Mouse (Mus musculus): ENCODE measurements around the gene Doc2a. TPM values are rescaled to one million over a fixed set of nuclear protein-coding genes. Genes with fewer than 3 reads are reported as not detected.

Doc2a gene
- polyA plus RNA-seq, 1 experiment from 2014 or later = 7.7 TPM

DNA sequence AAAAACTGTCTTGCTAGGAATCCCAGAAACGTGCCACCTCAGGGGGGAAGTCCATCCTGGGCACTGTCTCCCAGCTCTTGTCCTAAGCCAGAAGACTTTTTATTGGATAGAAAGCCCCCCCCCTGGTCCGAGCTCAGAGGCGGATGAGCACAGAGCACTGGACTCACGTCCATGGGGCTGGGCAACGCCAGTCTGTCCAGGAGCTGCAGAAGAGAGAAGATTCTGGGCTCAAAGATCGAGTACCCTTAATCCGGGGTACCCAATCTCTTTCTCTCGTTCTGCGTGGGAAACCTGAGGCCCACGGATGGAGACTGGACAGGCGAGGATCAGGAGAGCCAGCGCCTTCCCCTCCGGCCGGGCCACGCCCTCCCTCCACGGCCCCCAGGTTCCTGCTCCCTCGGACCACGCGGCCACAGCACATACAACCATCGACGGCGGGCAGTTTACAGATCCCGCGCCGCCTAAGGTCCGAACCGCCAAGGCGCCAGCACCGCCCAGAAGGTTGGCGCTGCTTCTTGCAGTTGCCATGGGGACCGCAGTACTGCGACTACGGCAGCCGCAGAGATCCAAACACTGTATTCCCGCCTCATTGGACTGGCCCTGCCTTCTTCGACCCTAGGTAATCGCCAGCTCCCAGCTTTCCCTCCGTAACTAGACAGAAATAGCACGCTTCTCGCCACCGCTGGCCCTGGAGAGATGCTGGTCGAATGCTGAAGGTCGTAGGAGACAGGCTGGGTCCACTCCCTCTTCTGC is 38.3 kb upstream of the Doc2a start:
- H3K9ac ChIP-seq (ENCODE audit: low read depth, low read length) = peak overlapping the region; percentile 46
- peaks cover 8% of the 10 kb centered on the region for H3K4me1 ChIP-seq (replicated peaks; ENCODE audit: insufficient read depth, low read length)
- DNase-seq (ENCODE audit: low spot score) (peak; percentile 97), ATAC-seq (replicated peaks; ENCODE audit: low FRiP score, low read depth) (peak; percentile 90)
- under 1% methylated on average over 43 of the region's 43 CpGs for WGBS
- H3K9me3 ChIP-seq (replicated peaks; ENCODE audit: low read length) = no peaks in the 10 kb centered on the region
- no peaks in the 10 kb centered on the region for H3K27me3 ChIP-seq (ENCODE audit: insufficient read depth, low read length)
- H3K4me3 ChIP-seq (replicated peaks; ENCODE audit: low read depth, low read length) = peak overlapping the region; percentile 58
- H3K36me3 ChIP-seq (ENCODE audit: insufficient read depth, low read length) = no peaks in the 10 kb centered on the region
- peak overlapping the region; percentile 70 for H3K4me2 ChIP-seq (ENCODE audit: low read length)
- H3K27ac ChIP-seq = peak overlapping the region; percentile 14; the same call in 1 of the 2 replicates
- peak; percentile 13; the same call in 1 of the 2 replicates for TF ChIP-seq CTCF (IDR thresholded peaks at IDR 0.05; ENCODE audit: low read depth)

DNA sequence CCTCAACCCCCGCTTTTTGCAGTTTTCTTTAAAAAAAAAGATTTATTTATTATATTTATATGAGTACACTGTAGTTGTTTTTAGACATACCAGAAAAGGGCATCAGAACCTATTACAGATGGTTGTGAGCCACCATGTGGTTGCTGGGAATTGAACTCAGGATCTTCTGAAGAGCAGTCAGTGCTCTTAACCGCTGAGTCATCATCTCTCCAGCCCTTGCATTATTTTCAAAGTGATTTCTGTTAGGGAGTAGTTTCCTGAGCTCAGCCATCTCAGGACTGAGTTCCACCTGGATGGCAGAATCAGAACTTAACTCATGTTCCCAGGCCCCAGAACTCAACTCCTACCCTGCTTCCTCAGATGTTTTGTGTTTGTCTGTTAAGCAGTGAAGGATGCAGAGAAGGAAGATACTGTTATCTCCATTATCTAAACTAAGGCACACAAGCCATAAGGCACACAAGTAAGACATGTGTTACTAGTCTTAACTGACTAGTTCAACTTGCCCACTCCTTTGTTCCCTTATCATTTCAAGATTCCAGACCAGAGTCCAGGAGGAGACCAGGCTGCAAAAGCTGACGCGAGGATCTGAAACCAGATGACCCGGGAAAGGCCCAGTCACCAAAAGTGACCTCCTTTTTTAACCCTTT is 37.4 kb upstream of the Doc2a start:
- peaks cover 8% of the 10 kb centered on the region for H3K4me1 ChIP-seq (replicated peaks; ENCODE audit: insufficient read depth, low read length)
- TF ChIP-seq CTCF (IDR thresholded peaks at IDR 0.05; ENCODE audit: low read depth) = no peak
- DNase-seq (ENCODE audit: low spot score) (no peak), ATAC-seq (replicated peaks; ENCODE audit: low FRiP score, low read depth) (no peak)
- H3K4me2 ChIP-seq (ENCODE audit: low read length) = peak overlapping the region; percentile 70; the same call in 1 of the 2 replicates
- no peak overlapping the region for H3K27ac ChIP-seq
- no peak overlapping the region for H3K9ac ChIP-seq (ENCODE audit: low read depth, low read length)
- 48% methylated on average over 5 of the region's 5 CpGs for WGBS
- no peaks in the 10 kb centered on the region for H3K27me3 ChIP-seq (ENCODE audit: insufficient read depth, low read length)
- no peaks in the 10 kb centered on the region for H3K9me3 ChIP-seq (replicated peaks; ENCODE audit: low read length)
- H3K4me3 ChIP-seq (replicated peaks; ENCODE audit: low read depth, low read length) = no peak overlapping the region
- no peaks in the 10 kb centered on the region for H3K36me3 ChIP-seq (ENCODE audit: insufficient read depth, low read length)

DNA sequence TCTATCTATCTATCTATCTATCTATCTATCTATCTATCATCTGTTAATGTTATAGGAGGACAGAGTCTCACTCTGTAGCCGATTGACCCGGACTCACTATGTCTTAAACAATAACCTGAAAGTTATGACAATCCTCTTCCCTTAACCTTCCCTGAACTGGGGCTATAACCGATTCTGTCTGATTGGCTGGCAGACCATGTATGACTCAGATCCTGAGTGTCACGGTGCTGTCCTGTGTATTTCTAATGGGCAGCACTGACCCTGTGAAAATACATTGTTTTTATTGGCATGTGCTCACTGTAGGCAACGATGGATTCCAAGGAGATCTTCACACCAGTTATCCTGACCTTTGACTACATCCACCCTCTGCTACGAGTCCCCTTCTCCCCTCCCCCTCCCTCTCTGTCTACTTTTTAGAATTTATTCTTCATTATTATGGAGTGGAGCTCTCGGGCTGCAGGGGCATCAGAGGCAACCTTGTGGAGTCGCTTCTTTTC is 31.4 kb upstream of the Doc2a start:
- Histone ChIP-seq H3K9ac (ENCODE audit: low read depth, low read length) (no peak overlapping the region), H3K36me3 (ENCODE audit: insufficient read depth, low read length) (no peaks in the 10 kb centered on the region), H3K4me3 (replicated peaks; ENCODE audit: low read depth, low read length) (no peak overlapping the region), H3K27ac (no peak overlapping the region), H3K27me3 (ENCODE audit: insufficient read depth, low read length) (no peaks in the 10 kb centered on the region), H3K4me2 (ENCODE audit: low read length) (no peak overlapping the region), H3K9me3 (replicated peaks; ENCODE audit: low read length) (no peaks in the 10 kb centered on the region), H3K4me1 (replicated peaks; ENCODE audit: insufficient read depth, low read length) (no peaks in the 10 kb centered on the region)
- WGBS = 54% methylated on average over 8 of the region's 8 CpGs
- DNase-seq (ENCODE audit: low spot score) (no peak), ATAC-seq (replicated peaks; ENCODE audit: low FRiP score, low read depth) (no peak)
- no peak for TF ChIP-seq CTCF (IDR thresholded peaks at IDR 0.05; ENCODE audit: low read depth)

DNA sequence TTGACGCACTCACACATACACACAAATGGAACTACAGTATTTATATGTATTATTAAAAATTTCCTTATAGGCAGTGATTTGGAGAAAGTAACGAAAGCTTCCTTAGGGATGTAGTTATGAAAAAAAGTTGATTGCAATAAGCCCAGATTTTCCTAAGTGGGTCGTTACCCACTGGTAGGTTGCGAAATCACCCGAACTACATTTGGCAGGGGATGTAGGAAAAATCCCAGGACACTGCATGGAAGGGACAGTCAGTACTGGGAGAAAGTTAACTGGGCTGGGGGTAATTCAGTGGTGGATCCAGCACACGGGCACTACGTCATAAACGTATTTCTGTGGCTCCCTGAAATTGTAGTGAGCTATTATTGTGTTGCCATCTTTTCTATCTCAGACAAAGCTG is 30.7 kb upstream of the Doc2a start:
- no peaks in the 10 kb centered on the region for H3K27me3 ChIP-seq (ENCODE audit: insufficient read depth, low read length)
- WGBS = 86% methylated on average over 8 of the region's 8 CpGs
- no peak for TF ChIP-seq CTCF (IDR thresholded peaks at IDR 0.05; ENCODE audit: low read depth)
- DNase-seq (ENCODE audit: low spot score) (no peak), ATAC-seq (replicated peaks; ENCODE audit: low FRiP score, low read depth) (no peak)
- no peaks in the 10 kb centered on the region for H3K36me3 ChIP-seq (ENCODE audit: insufficient read depth, low read length)
- H3K4me2 ChIP-seq (ENCODE audit: low read length) = no peak overlapping the region
- H3K9ac ChIP-seq (ENCODE audit: low read depth, low read length) = no peak overlapping the region
- H3K9me3 ChIP-seq (replicated peaks; ENCODE audit: low read length) = no peaks in the 10 kb centered on the region
- H3K4me1 ChIP-seq (replicated peaks; ENCODE audit: insufficient read depth, low read length) = no peaks in the 10 kb centered on the region
- no peak overlapping the region for H3K27ac ChIP-seq
- no peak overlapping the region for H3K4me3 ChIP-seq (replicated peaks; ENCODE audit: low read depth, low read length)

DNA sequence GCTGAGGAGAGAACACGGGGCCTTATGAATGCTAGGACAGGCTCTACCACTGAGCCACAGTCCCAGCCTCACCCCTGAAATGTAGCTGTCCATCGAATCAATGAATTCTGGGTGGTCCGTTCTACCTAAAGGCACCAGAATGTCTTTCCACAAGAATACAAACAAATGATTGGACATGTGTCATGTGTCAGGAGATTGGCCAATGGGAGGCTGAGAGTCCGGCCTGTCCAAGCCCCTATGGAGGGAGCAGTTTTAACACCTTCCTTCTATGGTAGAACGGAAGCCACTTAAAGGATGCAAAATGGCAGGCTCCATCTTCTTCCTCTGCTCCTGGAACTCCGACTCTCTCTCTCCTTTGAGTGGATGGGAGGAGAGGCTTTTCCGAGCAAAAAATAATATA is 29.6 kb upstream of the Doc2a start:
- ATAC-seq (replicated peaks; ENCODE audit: low FRiP score, low read depth) (no peak), DNase-seq (ENCODE audit: low spot score) (no peak)
- no peaks in the 10 kb centered on the region for H3K27me3 ChIP-seq (ENCODE audit: insufficient read depth, low read length)
- H3K4me2 ChIP-seq (ENCODE audit: low read length) = no peak overlapping the region
- no peaks in the 10 kb centered on the region for H3K4me1 ChIP-seq (replicated peaks; ENCODE audit: insufficient read depth, low read length)
- no peak overlapping the region for H3K9ac ChIP-seq (ENCODE audit: low read depth, low read length)
- no peak for TF ChIP-seq CTCF (IDR thresholded peaks at IDR 0.05; ENCODE audit: low read depth)
- no peak overlapping the region for H3K4me3 ChIP-seq (replicated peaks; ENCODE audit: low read depth, low read length)
- H3K27ac ChIP-seq = no peak overlapping the region
- H3K9me3 ChIP-seq (replicated peaks; ENCODE audit: low read length) = no peaks in the 10 kb centered on the region
- H3K36me3 ChIP-seq (ENCODE audit: insufficient read depth, low read length) = no peaks in the 10 kb centered on the region
- 81% methylated on average over 7 of the region's 7 CpGs for WGBS

DNA sequence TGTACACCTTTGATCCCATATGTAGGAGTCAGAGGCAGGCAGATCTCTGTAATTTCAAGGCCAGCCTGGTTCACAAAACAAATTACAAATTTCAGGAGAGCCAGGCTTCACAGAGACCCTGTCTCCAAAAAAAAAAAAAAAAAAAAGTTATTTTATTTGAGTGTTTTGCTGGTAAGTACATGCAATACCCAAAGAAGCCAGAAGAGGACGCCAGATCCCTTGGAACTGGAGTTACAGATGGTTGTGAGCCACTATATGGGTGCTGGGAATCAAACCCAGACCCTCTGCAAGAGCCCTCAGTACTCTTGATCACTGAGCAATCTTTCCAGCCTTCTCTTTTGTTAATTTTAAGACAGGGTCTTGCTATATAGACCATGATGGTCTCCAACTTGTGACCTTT is 28.4 kb upstream of the Doc2a start:
- no peak overlapping the region for H3K27ac ChIP-seq
- no peak overlapping the region for H3K4me3 ChIP-seq (replicated peaks; ENCODE audit: low read depth, low read length)
- peak; percentile 22; the same call in 1 of the 2 replicates for TF ChIP-seq CTCF (IDR thresholded peaks at IDR 0.05; ENCODE audit: low read depth)
- ATAC-seq (replicated peaks; ENCODE audit: low FRiP score, low read depth) = no peak
- peaks cover 4% of the 10 kb centered on the region; the same call in 1 of the 2 replicates for H3K4me1 ChIP-seq (replicated peaks; ENCODE audit: insufficient read depth, low read length)
- H3K36me3 ChIP-seq (ENCODE audit: insufficient read depth, low read length) = no peaks in the 10 kb centered on the region
- DNase-seq (ENCODE audit: low spot score) = no peak
- H3K4me2 ChIP-seq (ENCODE audit: low read length) = no peak overlapping the region
- no peaks in the 10 kb centered on the region for H3K27me3 ChIP-seq (ENCODE audit: insufficient read depth, low read length)
- H3K9ac ChIP-seq (ENCODE audit: low read depth, low read length) = no peak overlapping the region
- H3K9me3 ChIP-seq (replicated peaks; ENCODE audit: low read length) = no peaks in the 10 kb centered on the region
- WGBS = 25% methylated on average over 1 of the region's 1 CpGs
